Comparison of ENCODE assay signal across 7 mouse cellular contexts in the genomic region with DNA sequence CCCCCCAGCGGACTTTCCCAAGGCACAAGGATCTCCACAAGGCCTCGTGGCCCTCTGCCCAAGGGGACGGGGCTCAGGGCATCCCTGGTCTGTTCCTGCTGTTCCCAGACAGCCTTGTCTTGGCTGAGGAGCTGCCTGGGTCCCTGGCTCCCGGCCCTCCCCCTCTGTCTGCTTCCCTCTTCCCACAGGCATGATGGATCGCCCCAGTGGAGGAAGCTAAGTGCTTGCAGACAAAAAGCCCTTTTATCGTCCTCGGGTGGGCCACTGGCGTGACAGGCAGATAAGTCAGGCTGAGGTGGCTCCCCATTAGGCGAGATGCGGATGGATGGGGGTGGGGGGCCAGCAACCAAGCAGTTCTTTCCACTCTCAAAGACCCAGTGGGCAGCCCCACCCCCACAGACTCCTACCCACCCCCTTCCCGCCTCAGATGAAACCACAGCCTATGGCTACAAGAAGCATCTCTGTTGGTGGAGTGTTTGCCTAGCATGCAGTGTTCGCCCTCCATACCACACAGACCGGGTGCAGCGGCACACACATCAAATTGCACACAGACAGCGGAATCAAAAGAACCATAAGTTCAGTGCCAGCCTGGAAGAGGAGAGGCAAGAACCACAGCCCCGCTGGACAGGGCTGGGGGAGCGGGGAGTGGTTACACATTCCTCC. TPM values are rescaled to one million over a fixed set of nuclear protein-coding genes. Genes with fewer than 3 reads are reported as not detected.
DNase-seq lines count a peak whose midpoint lies in the region; ATAC-seq lines count a peak whose summit lies in the region.

No protein-coding gene starts in this region.

- no peaks in the 10 kb centered on the region; the same call in 1 of the 2 replicates for H3K36me3 ChIP-seq in embryonic facial prominence, embryonic 15.5 days
- no peaks in the 10 kb centered on the region for H3K36me3 ChIP-seq in kidney, embryonic 15.5 days
- H3K36me3 ChIP-seq in midbrain, embryonic 12.5 days: no peaks in the 10 kb centered on the region

- H3K27ac ChIP-seq in embryonic facial prominence, embryonic 15.5 days (replicated peaks): peak overlapping the region; percentile 81
- peak overlapping the region; percentile 79 for H3K27ac ChIP-seq in kidney, embryonic 15.5 days
- H3K27ac ChIP-seq in midbrain, embryonic 12.5 days (replicated peaks): peak overlapping the region; percentile 94

- no peak overlapping the region for H3K9ac ChIP-seq in embryonic facial prominence, embryonic 15.5 days
- H3K9ac ChIP-seq in kidney, embryonic 15.5 days: 0 out of 2 replicates have a peak overlapping the region, but pooled peaks have one; percentile 14
- H3K9ac ChIP-seq in midbrain, embryonic 12.5 days (replicated peaks): peak overlapping the region; percentile 37

- H3K27me3 ChIP-seq in embryonic facial prominence, embryonic 15.5 days: no peaks in the 10 kb centered on the region
- H3K27me3 ChIP-seq in kidney, embryonic 15.5 days: no peaks in the 10 kb centered on the region
- H3K27me3 ChIP-seq in midbrain, embryonic 12.5 days: no peaks in the 10 kb centered on the region

- ATAC-seq in embryonic facial prominence, embryonic 15.5 days (ENCODE audit: insufficient number of reproducible peaks, low FRiP score, low TSS enrichment, low read depth): peak; percentile 22
- ATAC-seq in kidney, embryonic 15.5 days (replicated peaks; ENCODE audit: low FRiP score): peak; percentile 50
- peak; percentile 59 for ATAC-seq in midbrain, embryonic 12.5 days (ENCODE audit: low FRiP score, low read depth)

- DNase-seq in thymus, postnatal 4 days: peak; percentile 58
- no peak for DNase-seq in thymus, postnatal 0 days (ENCODE audit: low spot score)
- DNase-seq in cerebellum, postnatal 36 days: no peak
- DNase-seq in adipocyte (ENCODE audit: low spot score): no peak

- peaks cover 97% of the 10 kb centered on the region for H3K4me1 ChIP-seq in embryonic facial prominence, embryonic 15.5 days
- H3K4me1 ChIP-seq in kidney, embryonic 15.5 days: peaks cover 99% of the 10 kb centered on the region
- peaks cover 95% of the 10 kb centered on the region for H3K4me1 ChIP-seq in midbrain, embryonic 12.5 days

- peak overlapping the region; percentile 6; the same call in 1 of the 2 replicates for H3K4me2 ChIP-seq in embryonic facial prominence, embryonic 15.5 days (replicated peaks)
- peak overlapping the region; percentile 45 for H3K4me2 ChIP-seq in kidney, embryonic 15.5 days
- peak overlapping the region; percentile 36 for H3K4me2 ChIP-seq in midbrain, embryonic 12.5 days (replicated peaks)

- H3K9me3 ChIP-seq in embryonic facial prominence, embryonic 15.5 days (replicated peaks): no peaks in the 10 kb centered on the region
- no peaks in the 10 kb centered on the region for H3K9me3 ChIP-seq in kidney, embryonic 15.5 days (replicated peaks)
- no peaks in the 10 kb centered on the region for H3K9me3 ChIP-seq in midbrain, embryonic 12.5 days

- no peak overlapping the region for H3K4me3 ChIP-seq in embryonic facial prominence, embryonic 15.5 days (replicated peaks)
- H3K4me3 ChIP-seq in kidney, embryonic 15.5 days (replicated peaks): no peak overlapping the region
- H3K4me3 ChIP-seq in midbrain, embryonic 12.5 days: no peak overlapping the region

- 12% methylated on average over 17 of the region's 17 CpGs for WGBS in embryonic facial prominence, embryonic 15.5 days
- 10% methylated on average over 17 of the region's 17 CpGs for WGBS in kidney, embryonic 15.5 days
- WGBS in midbrain, embryonic 12.5 days: 20% methylated on average over 17 of the region's 17 CpGs

RNA-seq across cellular contexts. Expression of a gene that starts 27.0 kb away (rescaled TPM):
- polyA plus RNA-seq in thymus, postnatal 0 days (2015; fragmentation: Nextera tagmentation; extraction: Ambion mirVana): 14.3 and 19.8 TPM in 2 replicates
- polyA plus RNA-seq in embryonic facial prominence, embryonic 15.5 days (2015; fragmentation: Nextera tagmentation; extraction: Ambion mirVana): 39.3 and 41.8 TPM in 2 replicates
- 27.5 and 28.8 TPM in 2 replicates for polyA plus RNA-seq in kidney, embryonic 15.5 days (2015; fragmentation: Nextera tagmentation; extraction: Ambion mirVana)
- 24.5 and 25.1 TPM in 2 replicates for polyA plus RNA-seq in midbrain, embryonic 12.5 days (2016; fragmentation: Nextera tagmentation; extraction: Ambion mirVana)
